Mouse (Mus musculus) G1E-ER4 (cell line): ENCODE measurements around the gene Ociad1. TPM values are rescaled to one million over a fixed set of nuclear protein-coding genes. Genes with fewer than 3 reads are reported as not detected.

ENCODE experiments used
- GATA1 ChIP-seq: IDR thresholded peaks from one replicate; pipeline ENCODE4 v1.8.0; 2012; ENCODE audit warnings: low read length, inconsistent platforms
- polyA plus RNA-seq: library from polyadenylated mRNA; stranded (reverse); fragments of >175 nt; gene quantifications from 2 replicates; pipeline ENCODE4 v1.2.3, GENCODE M21; 2012

The Ociad1 gene
- polyA plus RNA-seq, 1 experiment: 104 TPM

- no peak for TF ChIP-seq GATA1
Measured at GRCm38 (mm10) chr5:73274941-73275340, 17.6 kb upstream of the Ociad1 start.

- TF ChIP-seq GATA1: no peak
Measured at GRCm38 (mm10) chr5:73279190-73279589, 13.4 kb upstream of the Ociad1 start.

- no peak for TF ChIP-seq GATA1
Measured at GRCm38 (mm10) chr5:73279732-73280566, 12.6 kb upstream of the Ociad1 start.

GRCm38 (mm10) chr5:73280567-73280850 lies 12.1 kb upstream of the Ociad1 start:
- TF ChIP-seq GATA1: no peak

- TF ChIP-seq GATA1: no peak
Measured at GRCm38 (mm10) chr5:73284046-73284445, 8.5 kb upstream of the Ociad1 start.

GRCm38 (mm10) chr5:73285470-73285978 lies 7.1 kb upstream of the Ociad1 start:
- no peak for TF ChIP-seq GATA1

- TF ChIP-seq GATA1: peak; percentile 41
Measured at GRCm38 (mm10) chr5:73286603-73287002, 6.0 kb upstream of the Ociad1 start.

GRCm38 (mm10) chr5:73289900-73290299 lies 2.7 kb upstream of the Ociad1 start:
- no peak for TF ChIP-seq GATA1

GRCm38 (mm10) chr5:73293458-73293827 lies 859 bp downstream of the Ociad1 start:
- TF ChIP-seq GATA1: no peak

GRCm38 (mm10) chr5:73295016-73295415 lies 2.4 kb downstream of the Ociad1 start:
- TF ChIP-seq GATA1: no peak

GRCm38 (mm10) chr5:73295916-73296315 lies 3.3 kb downstream of the Ociad1 start:
- TF ChIP-seq GATA1: no peak

GRCm38 (mm10) chr5:73301601-73302307 lies 9.2 kb downstream of the Ociad1 start:
- no peak for TF ChIP-seq GATA1

- TF ChIP-seq GATA1: no peak
Measured at GRCm38 (mm10) chr5:73304507-73304906, 11.9 kb downstream of the Ociad1 start.

GRCm38 (mm10) chr5:73306486-73306885 lies 13.9 kb downstream of the Ociad1 start:
- TF ChIP-seq GATA1: no peak

GRCm38 (mm10) chr5:73307297-73307696 lies 14.7 kb downstream of the Ociad1 start:
- TF ChIP-seq GATA1: no peak

GRCm38 (mm10) chr5:73309496-73309895 lies 16.9 kb downstream of the Ociad1 start:
- no peak for TF ChIP-seq GATA1

GRCm38 (mm10) chr5:73310401-73310800 lies 17.8 kb downstream of the Ociad1 start:
- TF ChIP-seq GATA1: no peak
